Mouse (Mus musculus) brown adipose tissue, adult 24 weeks (tissue): Measurements from ENCODE around the gene Dlgap4. TPM values are rescaled to one million over a fixed set of nuclear protein-coding genes. Genes with fewer than 3 reads are reported as not detected.

Source experiments
- H3K27ac ChIP-seq: fragments of 200-500 bp; replicated peaks from 2 replicates; pipeline ENCODE4 v1.5.1; 2012; ENCODE audit warnings: low read depth, mild to moderate bottlenecking, low read length
- H3K4me1 ChIP-seq: fragments of 200-500 bp; 2 replicates; pipeline ENCODE4 v1.6.1; 2012; ENCODE audit warnings: low read length, mixed read lengths; ENCODE audit not compliant: control insufficient read depth, insufficient read depth, insufficient read length
- H3K4me3 ChIP-seq: fragments of 200-500 bp; 2 replicates; pipeline ENCODE4 v1.5.1; 2012; ENCODE audit warnings: low read depth, mild to moderate bottlenecking, low read length, moderate library complexity; ENCODE audit not compliant: insufficient read depth
- polyA plus RNA-seq: library from polyadenylated mRNA; stranded (reverse); fragments of >200 nt; gene quantifications from 2 replicates; pipeline ENCODE4 v1.2.4, GENCODE M21; 2012; ENCODE audit not compliant: missing spikeins, insufficient read depth, insufficient read length

Gene Dlgap4
- polyA plus RNA-seq, 1 experiment = 39.8 TPM

DNA sequence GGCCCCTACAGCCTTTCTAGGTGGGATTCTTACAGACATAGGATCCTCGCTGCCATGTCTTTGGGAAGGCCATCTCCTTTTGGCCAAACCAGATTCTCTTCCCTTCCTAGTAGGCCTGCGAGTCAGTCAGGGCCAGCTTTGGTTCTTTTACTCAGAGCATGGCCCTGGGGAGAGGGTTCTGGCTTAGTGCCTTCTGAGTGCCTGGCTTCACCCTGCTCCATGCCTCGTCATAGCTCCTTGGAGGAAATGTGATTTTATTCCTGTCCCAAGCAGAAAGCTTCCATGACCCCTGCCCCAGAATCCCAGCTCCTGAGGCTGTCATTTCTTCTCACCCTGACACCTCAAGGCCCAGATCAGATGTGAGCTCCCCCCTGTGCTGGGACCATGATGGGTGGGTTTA, 133.8 kb downstream of the Dlgap4 start:
- Histone ChIP-seq H3K4me1 (peaks cover 16% of the 10 kb centered on the region), H3K4me3 (no peak overlapping the region), H3K27ac (peak overlapping the region; percentile 69)

DNA sequence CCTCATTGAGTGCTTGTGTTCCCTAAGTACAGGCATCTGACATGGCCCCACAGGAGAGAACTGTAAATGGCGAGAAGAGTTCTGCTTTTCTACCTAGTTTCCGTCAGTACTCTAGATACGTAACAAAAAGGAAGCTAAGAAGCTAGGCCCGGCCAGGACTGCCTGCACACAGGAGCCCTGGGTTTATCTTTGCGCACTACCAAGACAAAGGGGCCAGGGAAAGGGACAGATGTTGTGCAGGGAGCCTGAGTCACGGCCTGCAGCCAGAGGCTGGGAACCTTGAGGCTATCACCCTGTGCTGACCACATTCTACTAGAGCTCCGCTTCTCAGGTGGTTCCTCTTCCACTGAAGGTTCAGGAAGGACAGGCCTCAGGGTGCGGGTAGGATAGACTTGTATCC, 136.2 kb downstream of the Dlgap4 start:
- Histone ChIP-seq H3K4me1 (peaks cover 11% of the 10 kb centered on the region), H3K27ac (no peak overlapping the region), H3K4me3 (no peak overlapping the region)

DNA sequence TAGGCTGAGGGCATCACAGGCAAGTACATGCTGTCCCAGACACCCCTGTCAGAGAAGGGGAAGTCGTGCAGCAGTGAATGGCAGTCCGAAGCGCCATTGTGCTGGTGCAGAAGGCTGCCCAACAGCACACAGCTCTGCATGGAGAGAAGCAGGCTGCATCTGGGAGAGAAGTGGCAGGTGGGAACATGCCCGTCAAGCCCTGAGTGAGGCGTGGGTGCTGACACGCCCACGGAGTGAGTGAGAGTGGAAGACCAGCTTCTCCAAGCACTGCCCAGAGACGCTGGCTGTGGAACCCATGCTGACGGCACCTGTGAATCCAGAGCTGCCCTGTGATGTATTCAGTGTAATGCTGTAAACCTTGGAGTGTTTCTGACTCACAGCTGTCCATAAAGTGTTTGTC, 143.4 kb downstream of the Dlgap4 start:
- H3K4me1 ChIP-seq = no peaks in the 10 kb centered on the region
- no peak overlapping the region for H3K4me3 ChIP-seq

DNA sequence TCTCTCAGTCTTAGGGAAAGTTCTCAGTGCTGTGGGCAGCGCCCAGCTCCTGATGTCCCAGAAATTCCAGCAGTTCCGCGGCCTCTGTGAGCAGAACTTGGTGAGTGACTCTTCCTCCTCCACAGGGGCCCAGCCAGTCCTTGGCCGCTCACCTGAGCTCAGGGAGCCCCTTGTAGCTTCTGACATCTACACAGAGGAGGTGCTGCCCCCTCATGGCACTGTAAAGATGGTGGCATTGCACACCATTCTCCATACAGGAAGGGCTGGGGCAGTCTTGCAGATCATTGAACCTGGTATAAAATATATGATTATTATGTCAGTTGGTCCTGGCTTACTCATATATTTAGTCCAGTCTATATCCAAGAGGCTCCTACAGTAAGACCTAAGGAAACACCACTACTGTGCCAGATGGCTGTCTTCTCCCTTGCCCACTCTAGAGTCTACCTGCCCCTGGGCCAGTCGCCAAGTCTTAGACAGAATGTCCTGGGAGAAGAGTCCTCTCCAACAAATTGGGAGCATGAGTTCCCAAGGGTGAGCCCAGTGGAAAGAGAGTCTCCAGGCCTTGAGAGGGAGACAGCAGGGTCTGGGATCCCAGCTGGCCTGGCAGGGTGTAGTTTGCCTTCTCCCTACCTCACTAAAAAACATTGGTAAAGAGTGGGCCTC, 147.5 kb downstream of the Dlgap4 start:
- Histone ChIP-seq H3K4me1 (no peaks in the 10 kb centered on the region; the same call in 1 of the 2 replicates), H3K27ac (no peak overlapping the region), H3K4me3 (no peak overlapping the region)

More for the DNA sequence above, 143.4 kb downstream of the Dlgap4 start:
- no peak overlapping the region for H3K27ac ChIP-seq

DNA sequence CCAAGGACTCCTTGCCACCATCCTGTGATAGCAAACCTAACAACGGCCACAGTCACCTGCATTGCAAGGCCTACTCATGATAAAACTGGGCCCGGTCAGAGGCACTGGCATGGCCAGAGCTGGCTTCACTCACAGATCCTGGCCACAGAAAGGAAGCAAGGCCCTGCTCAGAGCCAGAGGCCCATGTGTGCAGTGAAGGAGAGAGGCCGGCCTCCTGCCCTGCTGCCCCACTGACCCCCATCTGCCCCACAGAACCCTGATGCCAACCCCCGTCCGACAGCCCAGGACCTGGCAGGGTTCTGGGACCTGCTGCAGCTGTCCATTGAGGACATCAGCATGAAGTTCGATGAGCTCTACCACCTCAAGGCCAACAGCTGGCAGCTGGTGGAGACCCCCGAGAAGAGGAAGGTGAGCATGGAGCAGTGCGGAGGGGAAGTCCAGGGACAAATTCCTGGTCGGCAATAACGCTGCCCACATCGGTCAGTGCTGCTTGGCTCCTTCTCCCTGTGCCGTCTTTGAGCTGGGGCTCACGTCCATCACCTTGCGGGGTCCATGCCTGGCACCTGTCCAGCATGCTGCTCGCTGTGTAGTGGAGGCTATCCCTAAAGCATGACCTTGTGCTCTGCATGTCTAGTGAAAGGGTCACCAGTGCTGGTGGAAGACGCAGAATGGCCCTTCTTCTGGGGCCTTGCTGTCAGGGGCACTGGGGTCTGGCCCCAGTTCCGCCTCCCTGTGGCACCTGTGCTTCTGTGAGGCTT, 148.2 kb downstream of the Dlgap4 start:
- no peak overlapping the region for H3K27ac ChIP-seq
- no peaks in the 10 kb centered on the region; the same call in 1 of the 2 replicates for H3K4me1 ChIP-seq

DNA sequence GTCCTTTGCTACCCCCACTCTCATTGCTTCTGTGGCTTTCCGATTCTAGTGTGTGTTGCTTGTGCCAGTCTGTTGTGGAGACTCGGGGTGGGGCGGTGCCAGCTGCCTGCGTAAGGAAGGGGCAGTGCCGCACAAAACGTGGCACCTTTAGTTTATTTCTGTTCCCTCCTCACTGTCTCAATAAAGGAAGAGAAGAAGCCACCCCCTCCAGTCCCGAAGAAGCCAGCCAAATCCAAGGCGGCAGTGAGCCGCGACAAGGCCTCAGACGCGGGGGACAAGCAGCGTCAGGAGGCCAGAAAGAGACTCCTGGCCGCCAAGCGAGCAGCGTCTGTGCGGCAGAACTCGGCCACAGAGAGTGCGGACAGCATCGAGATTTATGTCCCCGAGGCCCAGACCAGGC, 149.0 kb downstream of the Dlgap4 start:
- Histone ChIP-seq H3K4me1 (no peaks in the 10 kb centered on the region; the same call in 1 of the 2 replicates), H3K27ac (no peak overlapping the region), H3K4me3 (no peak overlapping the region)

More for the DNA sequence above, 148.2 kb downstream of the Dlgap4 start:
- H3K4me3 ChIP-seq = no peak overlapping the region

DNA sequence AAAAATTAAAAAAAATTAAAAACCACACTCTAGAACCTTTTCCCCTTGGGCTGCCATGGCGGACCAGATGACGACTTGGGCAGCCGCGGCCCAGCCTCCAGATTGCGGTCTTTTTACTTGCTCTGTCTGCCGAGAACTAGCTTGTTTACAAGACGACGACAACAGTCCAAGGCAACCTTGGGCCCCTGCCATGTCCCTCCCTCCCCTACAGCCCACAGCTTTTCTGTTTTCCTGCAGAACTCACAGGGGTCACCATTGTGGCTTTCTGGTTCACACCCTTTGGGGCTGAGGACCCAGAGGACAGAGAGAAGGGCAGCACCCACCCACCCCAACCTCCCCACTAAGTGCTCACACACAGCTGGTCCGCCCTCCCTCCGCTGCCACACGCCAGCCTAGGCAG, 149.6 kb downstream of the Dlgap4 start:
- Histone ChIP-seq H3K4me3 (no peak overlapping the region), H3K4me1 (no peaks in the 10 kb centered on the region; the same call in 1 of the 2 replicates), H3K27ac (no peak overlapping the region)

DNA sequence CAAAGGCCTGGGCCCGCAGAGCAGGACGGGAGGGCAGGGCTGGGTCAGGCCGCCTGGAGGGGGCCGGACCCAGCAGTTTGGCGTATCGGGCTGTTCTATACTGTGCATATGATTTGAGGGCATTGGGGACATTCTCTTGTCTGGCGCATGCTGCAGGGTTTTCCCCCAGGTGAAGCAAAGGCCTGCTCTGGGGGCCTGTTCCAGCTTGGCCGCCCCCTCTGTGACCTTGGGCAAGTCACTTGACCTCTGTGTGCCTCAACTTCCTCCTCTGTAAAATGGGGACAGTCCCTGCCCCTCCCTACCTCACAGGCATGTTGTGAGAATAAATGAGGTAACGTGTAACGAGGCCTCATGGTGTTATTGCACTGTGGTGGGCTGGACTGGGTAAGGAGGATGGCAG, 150.5 kb downstream of the Dlgap4 start:
- Histone ChIP-seq H3K4me3 (no peak overlapping the region), H3K4me1 (no peaks in the 10 kb centered on the region; the same call in 1 of the 2 replicates), H3K27ac (no peak overlapping the region)

DNA sequence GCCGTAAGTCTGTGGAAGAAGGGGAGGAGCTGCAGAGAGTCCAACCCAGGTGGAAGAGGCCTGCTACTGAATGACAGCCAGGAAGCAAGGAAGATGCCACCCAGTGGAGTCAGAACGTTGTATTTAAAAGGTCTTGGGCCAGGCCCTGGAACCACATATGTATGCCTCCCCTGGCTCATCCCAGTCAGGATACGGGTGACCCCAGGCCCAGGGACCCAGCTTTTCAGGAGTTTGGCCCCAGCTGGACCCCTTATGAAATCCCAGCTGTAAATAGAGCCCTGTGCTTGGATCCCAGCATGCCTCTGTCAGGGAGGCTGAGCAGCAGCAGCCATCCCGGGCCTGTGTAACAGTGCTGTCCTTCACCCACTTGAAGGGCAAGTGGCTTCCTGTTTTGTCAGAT, 151.2 kb downstream of the Dlgap4 start:
- no peak overlapping the region for H3K4me3 ChIP-seq
- no peak overlapping the region for H3K27ac ChIP-seq
- H3K4me1 ChIP-seq = no peaks in the 10 kb centered on the region; the same call in 1 of the 2 replicates

DNA sequence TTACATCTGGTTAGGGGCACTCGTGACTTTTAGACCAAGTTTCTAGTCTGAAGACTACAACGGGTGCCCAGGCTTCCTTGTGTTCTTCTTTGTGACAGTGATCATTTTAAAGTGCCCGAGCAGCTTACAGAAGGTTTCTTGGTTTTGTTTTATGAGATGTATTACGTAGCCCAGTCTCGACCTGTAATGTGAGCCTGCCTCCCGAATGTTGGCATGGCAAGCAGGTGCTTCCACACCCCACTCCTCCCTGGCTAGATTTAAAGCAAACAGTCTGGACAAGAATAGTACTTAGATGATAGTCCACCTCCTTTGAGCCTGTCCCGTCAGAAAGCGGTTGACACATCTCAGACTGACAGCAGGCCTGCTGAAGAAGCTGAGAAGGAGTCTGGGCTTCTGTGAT, 152.1 kb downstream of the Dlgap4 start:
- H3K27ac ChIP-seq = no peak overlapping the region
- no peak overlapping the region for H3K4me3 ChIP-seq
- no peaks in the 10 kb centered on the region; the same call in 1 of the 2 replicates for H3K4me1 ChIP-seq

DNA sequence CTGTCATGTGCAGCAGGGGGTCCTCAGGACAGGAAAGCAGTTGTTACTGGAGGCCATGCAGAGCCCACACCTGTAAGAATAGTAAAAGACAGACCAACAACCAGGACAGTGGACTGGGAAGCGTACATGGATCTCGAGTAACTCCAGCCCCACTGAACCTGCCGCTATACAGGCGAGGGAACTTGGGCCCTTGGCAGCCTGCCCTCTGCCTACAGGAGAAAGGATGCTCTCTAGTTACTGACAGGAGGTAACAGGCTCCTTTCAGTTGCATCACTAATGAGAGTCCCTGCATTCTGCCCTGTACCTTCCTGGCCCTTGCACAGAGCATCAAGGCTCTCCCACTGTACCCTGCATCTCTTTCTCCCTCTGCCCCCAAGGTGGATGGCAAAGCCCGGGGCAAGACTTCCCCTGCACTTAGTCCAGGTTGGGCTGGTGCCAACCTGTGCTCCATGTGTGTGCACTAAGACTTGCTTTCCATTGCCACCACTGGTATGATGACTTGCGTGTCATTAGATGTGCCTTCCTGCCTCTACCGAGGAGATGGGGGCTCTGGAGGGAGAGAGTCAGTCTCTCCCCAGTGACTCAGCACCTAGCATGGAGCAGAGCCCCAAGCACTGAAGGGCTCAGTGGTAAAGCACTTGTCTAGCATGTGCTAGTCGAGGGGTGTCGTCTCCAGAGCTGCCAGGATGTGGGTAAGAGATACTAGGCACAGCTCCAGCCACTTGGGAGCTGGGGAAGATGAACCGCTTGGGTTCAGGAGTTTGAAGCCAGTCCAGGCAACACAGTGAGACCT, 152.9 kb downstream of the Dlgap4 start:
- no peak overlapping the region for H3K27ac ChIP-seq
- no peaks in the 10 kb centered on the region; the same call in 1 of the 2 replicates for H3K4me1 ChIP-seq
- H3K4me3 ChIP-seq = no peak overlapping the region

DNA sequence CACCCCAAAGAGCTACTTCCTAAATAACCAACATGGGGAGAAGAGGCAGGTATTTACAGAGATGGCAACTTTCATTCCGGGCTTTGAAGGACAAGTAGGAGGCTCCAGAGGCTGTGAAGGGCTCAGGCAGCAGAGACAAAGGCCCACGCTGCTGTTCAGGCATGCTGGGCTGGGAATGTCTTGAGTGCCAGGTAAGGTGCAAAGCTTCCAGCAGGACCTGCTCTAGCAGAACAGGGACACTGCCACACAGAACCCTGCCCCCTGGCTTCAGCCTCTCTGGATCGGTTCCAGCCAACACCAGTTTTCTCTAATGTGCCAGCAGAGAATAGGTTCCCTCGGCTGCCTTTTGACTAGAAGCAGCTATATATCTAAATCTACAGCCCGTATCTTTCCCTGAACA, 153.6 kb downstream of the Dlgap4 start:
- H3K27ac ChIP-seq = no peak overlapping the region

DNA sequence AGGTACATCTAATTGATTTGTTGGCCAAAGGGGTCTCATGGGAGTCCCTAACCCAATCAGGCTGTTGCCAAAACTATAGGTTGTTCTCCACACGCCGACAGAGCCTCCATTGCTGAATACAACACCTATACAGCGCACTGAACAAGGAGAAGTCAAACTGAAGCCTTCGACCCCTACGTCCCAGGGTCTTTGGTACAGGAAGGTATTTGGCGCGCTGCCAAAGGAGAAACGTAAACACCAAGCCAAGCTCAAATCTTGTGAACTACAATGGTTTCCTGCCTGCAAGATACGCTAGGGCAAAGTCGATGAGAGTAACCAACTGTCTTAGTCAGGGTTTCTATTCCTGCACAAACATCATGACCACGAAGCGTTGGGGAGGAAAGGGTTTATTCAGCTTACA, 155.8 kb downstream of the Dlgap4 start:
- no peak overlapping the region for H3K4me3 ChIP-seq

More for the DNA sequence above, 153.6 kb downstream of the Dlgap4 start:
- H3K4me3 ChIP-seq = no peak overlapping the region
- H3K4me1 ChIP-seq = no peaks in the 10 kb centered on the region; the same call in 1 of the 2 replicates

DNA sequence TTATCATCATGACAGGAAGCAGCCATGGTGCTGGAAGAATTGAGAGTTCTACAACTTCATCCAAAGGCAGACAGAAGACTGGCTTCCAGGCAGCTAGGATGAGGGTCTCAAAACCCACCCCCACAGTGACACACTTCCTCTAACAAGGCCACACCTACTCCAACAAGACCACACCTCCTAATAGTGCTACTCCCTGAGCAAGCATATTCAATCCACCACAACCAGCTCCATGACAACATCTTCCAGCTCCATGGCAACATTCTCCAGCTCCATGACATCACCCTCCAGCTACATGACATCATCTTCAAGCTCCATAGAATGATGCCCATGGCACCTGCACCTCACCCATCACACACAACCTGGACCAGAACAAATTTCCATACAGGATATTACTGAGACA, 160.0 kb downstream of the Dlgap4 start:
- H3K27ac ChIP-seq = no peak overlapping the region
- H3K4me3 ChIP-seq = no peak overlapping the region
- H3K4me1 ChIP-seq = 0 out of 2 replicates have a peak, but pooled peaks cover 4% of the 10 kb centered on the region

More for the DNA sequence above, 155.8 kb downstream of the Dlgap4 start:
- Histone ChIP-seq H3K4me1 (0 out of 2 replicates have a peak, but pooled peaks cover 2% of the 10 kb centered on the region), H3K27ac (no peak overlapping the region)
